Mouse (Mus musculus) hindbrain, embryonic 13.5 days (tissue): ENCODE measurements around the gene Ly6g5c. TPM values are rescaled to one million over a fixed set of nuclear protein-coding genes. Genes with fewer than 3 reads are reported as not detected.
A peak's percentile ranks its signal among the peaks of the same experiment; 100 is the strongest.

Experiments
- ATAC-seq: fragments of 200-750 bp; cut with Nextera tagmentation; 2 replicates; pipeline ENCODE4 v1.8.0; 2017; ENCODE audit warnings: moderate TSS enrichment; ENCODE audit not compliant: low FRiP score
- H3K27ac ChIP-seq: fragments of 300-500 bp; sonication (generic); 2 replicates; pipeline ENCODE4 v1.5.1; 2015; ENCODE audit warnings: inconsistent platforms, mild to moderate bottlenecking, moderate library complexity
- H3K27me3 ChIP-seq: fragments of 300-500 bp; sonication (generic); 2 replicates; pipeline ENCODE4 v1.6.1; 2015; ENCODE audit warnings: mild to moderate bottlenecking, inconsistent platforms
- H3K36me3 ChIP-seq: fragments of 300-500 bp; sonication (generic); 2 replicates; pipeline ENCODE4 v1.6.1; 2015; ENCODE audit warnings: mild to moderate bottlenecking, inconsistent platforms
- H3K4me1 ChIP-seq: fragments of 300-500 bp; sonication (generic); replicated peaks from 2 replicates; pipeline ENCODE4 v1.6.1; 2015; ENCODE audit warnings: inconsistent platforms
- H3K4me2 ChIP-seq: fragments of 300-500 bp; sonication (generic); 2 replicates; pipeline ENCODE4 v1.6.1; 2015; ENCODE audit warnings: inconsistent platforms, mild to moderate bottlenecking, moderate library complexity
- H3K4me3 ChIP-seq: fragments of 300-500 bp; sonication (generic); 2 replicates; pipeline ENCODE4 v1.5.1; 2015; ENCODE audit warnings: mild to moderate bottlenecking, inconsistent platforms
- H3K9ac ChIP-seq: fragments of 300-500 bp; sonication (generic); 2 replicates; pipeline ENCODE4 v1.6.1; 2015; ENCODE audit warnings: mild to moderate bottlenecking, inconsistent platforms
- H3K9me3 ChIP-seq: fragments of 300-500 bp; sonication (generic); 2 replicates; pipeline ENCODE4 v1.6.1; 2016; ENCODE audit warnings: inconsistent platforms
- WGBS: fragments of 180-500 bp; shearing (Covaris S2); methylation state at CpG from one replicate; pipeline ENCODE4 v1.1.7; 2015; 5-methylcytosine and 5-hydroxymethylcytosine counted together
- polyA plus RNA-seq: library from polyadenylated mRNA; unstranded; fragments of >200 nt; fragmentation: Nextera tagmentation; extraction: Ambion mirVana; gene quantifications from 2 replicates; pipeline ENCODE4 v1.2.1, GENCODE M21; 2015

Ly6g5c gene
- polyA plus RNA-seq, 1 experiment from 2014 or later: 0.36 TPM

GRCm38 (mm10) chr17:35068213-35068914, 39.7 kb upstream of the Ly6g5c start:
- ATAC-seq: no peak
- peaks cover 16% of the 10 kb centered on the region for H3K4me1 ChIP-seq
- no peaks in the 10 kb centered on the region for H3K9me3 ChIP-seq
- no peak overlapping the region for H3K9ac ChIP-seq
- H3K27ac ChIP-seq: no peak overlapping the region
- no peak overlapping the region for H3K4me3 ChIP-seq
- no peak overlapping the region for H3K4me2 ChIP-seq
- 87% methylated on average over 17 of the region's 17 CpGs for WGBS
- peaks cover 56% of the 10 kb centered on the region for H3K27me3 ChIP-seq
- H3K36me3 ChIP-seq: peaks cover 4% of the 10 kb centered on the region

GRCm38 (mm10) chr17:35070556-35071229, 37.4 kb upstream of the Ly6g5c start:
- Histone ChIP-seq H3K4me2 (no peak overlapping the region), H3K27ac (no peak overlapping the region), H3K9ac (no peak overlapping the region), H3K9me3 (no peaks in the 10 kb centered on the region), H3K4me1 (peaks cover under 1% of the 10 kb centered on the region; the same call in 1 of the 2 replicates), H3K4me3 (no peak overlapping the region), H3K27me3 (peaks cover 33% of the 10 kb centered on the region), H3K36me3 (no peaks in the 10 kb centered on the region)
- WGBS: 59% methylated on average over 6 of the region's 6 CpGs
- no peak for ATAC-seq

GRCm38 (mm10) chr17:35071454-35071853, 36.6 kb upstream of the Ly6g5c start:
- H3K9ac ChIP-seq: no peak overlapping the region
- no peaks in the 10 kb centered on the region for H3K36me3 ChIP-seq
- 84% methylated on average over 9 of the region's 9 CpGs for WGBS
- H3K27ac ChIP-seq: no peak overlapping the region
- no peak for ATAC-seq
- no peaks in the 10 kb centered on the region for H3K4me1 ChIP-seq
- no peak overlapping the region for H3K4me3 ChIP-seq
- no peaks in the 10 kb centered on the region for H3K9me3 ChIP-seq
- H3K27me3 ChIP-seq: peaks cover 25% of the 10 kb centered on the region
- H3K4me2 ChIP-seq: no peak overlapping the region

GRCm38 (mm10) chr17:35074097-35074496, 34.0 kb upstream of the Ly6g5c start:
- Histone ChIP-seq H3K36me3 (no peaks in the 10 kb centered on the region), H3K9ac (peak overlapping the region; percentile 49; the same call in 1 of the 2 replicates), H3K4me3 (no peak overlapping the region), H3K27me3 (no peaks in the 10 kb centered on the region), H3K27ac (no peak overlapping the region), H3K4me2 (no peak overlapping the region), H3K9me3 (no peaks in the 10 kb centered on the region), H3K4me1 (peaks cover 12% of the 10 kb centered on the region)
- ATAC-seq: no peak
- WGBS: 61% methylated on average over 17 of the region's 17 CpGs

- peak within 1 kb of the TSS; percentile 44 for H3K9ac ChIP-seq
- no peak within 1 kb of the TSS for H3K27ac ChIP-seq
- H3K27me3 ChIP-seq: no peaks in the 10 kb centered on the region
- H3K9me3 ChIP-seq: no peaks in the 10 kb centered on the region
- no peak for ATAC-seq
- no peaks in the 10 kb centered on the region for H3K36me3 ChIP-seq
- H3K4me1 ChIP-seq: peaks cover 12% of the 10 kb centered on the region
- peak within 1 kb of the TSS; percentile 10; the same call in 1 of the 2 replicates for H3K4me3 ChIP-seq
- WGBS: 26% methylated on average over 10 of the region's 10 CpGs
- H3K4me2 ChIP-seq: peak within 1 kb of the TSS; percentile 44
These were observed 31.4 kb upstream of the Ly6g5c start, which contains the start of gene Ly6g6e for GRCm38 (mm10) chr17:35076507-35077176. Gene Ly6g6e, plus strand, starts transcription at chr17:35076902.

- 40% methylated on average over 2 of the region's 2 CpGs for WGBS
- Histone ChIP-seq H3K4me1 (peaks cover 12% of the 10 kb centered on the region), H3K36me3 (no peaks in the 10 kb centered on the region), H3K27ac (no peak overlapping the region), H3K27me3 (no peaks in the 10 kb centered on the region), H3K9me3 (no peaks in the 10 kb centered on the region), H3K4me2 (peak overlapping the region; percentile 44), H3K4me3 (no peak overlapping the region), H3K9ac (peak overlapping the region; percentile 44)
- no peak for ATAC-seq
These were observed 30.8 kb upstream of the Ly6g5c start for GRCm38 (mm10) chr17:35077285-35077684.

GRCm38 (mm10) chr17:35077786-35078233, 30.3 kb upstream of the Ly6g5c start, which contains the start of gene Ly6g6d:
Gene Ly6g6d, minus strand, starts transcription at chr17:35078065.
- Histone ChIP-seq H3K27me3 (no peaks in the 10 kb centered on the region), H3K9ac (peak within 1 kb of the TSS; percentile 44), H3K27ac (no peak within 1 kb of the TSS; the same call in 1 of the 2 replicates), H3K9me3 (no peaks in the 10 kb centered on the region), H3K4me1 (peaks cover 12% of the 10 kb centered on the region), H3K4me2 (peak within 1 kb of the TSS; percentile 44), H3K36me3 (no peaks in the 10 kb centered on the region), H3K4me3 (peak within 1 kb of the TSS; percentile 10; the same call in 1 of the 2 replicates)
- ATAC-seq: no peak
- 14% methylated on average over 14 of the region's 14 CpGs for WGBS

- H3K36me3 ChIP-seq: no peaks in the 10 kb centered on the region
- ATAC-seq: no peak
- H3K27ac ChIP-seq: no peak overlapping the region
- WGBS: 74% methylated on average over 9 of the region's 9 CpGs
- H3K9me3 ChIP-seq: no peaks in the 10 kb centered on the region
- peaks cover 12% of the 10 kb centered on the region for H3K4me1 ChIP-seq
- H3K4me3 ChIP-seq: no peak overlapping the region
- H3K4me2 ChIP-seq: no peak overlapping the region
- H3K9ac ChIP-seq: no peak overlapping the region
- no peaks in the 10 kb centered on the region for H3K27me3 ChIP-seq
These were observed 28.3 kb upstream of the Ly6g5c start for GRCm38 (mm10) chr17:35079778-35080177.

- Histone ChIP-seq H3K9ac (no peak overlapping the region), H3K27me3 (no peaks in the 10 kb centered on the region), H3K9me3 (no peaks in the 10 kb centered on the region), H3K4me2 (no peak overlapping the region), H3K36me3 (no peaks in the 10 kb centered on the region), H3K27ac (no peak overlapping the region), H3K4me1 (peaks cover 12% of the 10 kb centered on the region), H3K4me3 (no peak overlapping the region)
- no peak for ATAC-seq
- WGBS: 71% methylated on average over 6 of the region's 6 CpGs
These were observed 27.8 kb upstream of the Ly6g5c start for GRCm38 (mm10) chr17:35080248-35080647.

GRCm38 (mm10) chr17:35080710-35081109, 27.4 kb upstream of the Ly6g5c start:
- no peak overlapping the region for H3K4me2 ChIP-seq
- H3K9me3 ChIP-seq: no peaks in the 10 kb centered on the region
- peaks cover 12% of the 10 kb centered on the region for H3K4me1 ChIP-seq
- H3K9ac ChIP-seq: no peak overlapping the region
- 54% methylated on average over 4 of the region's 4 CpGs for WGBS
- H3K27me3 ChIP-seq: no peaks in the 10 kb centered on the region
- H3K4me3 ChIP-seq: no peak overlapping the region
- ATAC-seq: no peak
- H3K27ac ChIP-seq: no peak overlapping the region
- no peaks in the 10 kb centered on the region for H3K36me3 ChIP-seq

GRCm38 (mm10) chr17:35082841-35083576, 25.1 kb upstream of the Ly6g5c start:
- Histone ChIP-seq H3K36me3 (no peaks in the 10 kb centered on the region), H3K27ac (no peak overlapping the region), H3K9ac (no peak overlapping the region), H3K27me3 (no peaks in the 10 kb centered on the region), H3K4me3 (no peak overlapping the region), H3K4me1 (peaks cover under 1% of the 10 kb centered on the region), H3K9me3 (no peaks in the 10 kb centered on the region), H3K4me2 (no peak overlapping the region)
- ATAC-seq: no peak
- 85% methylated on average over 16 of the region's 16 CpGs for WGBS
